Comparison of ENCODE assay signal across 16 mouse cellular contexts in genomic region chr2:129818868-129819267, GRCm38 (mm10). TPM values are rescaled to one million over a fixed set of nuclear protein-coding genes. Genes with fewer than 3 reads are reported as not detected.
DNase-seq lines count a peak whose midpoint lies in the region; ATAC-seq and TF ChIP-seq lines count a peak whose summit lies in the region.
"Had no signal": no experiment of that assay in that cellular context is flagged by ENCODE, and none has a peak within 500 bp of the region (broad histone marks: within the 10 kb centered on the region; RNA-seq: fewer than 3 reads in every experiment).

No protein-coding gene starts in this region.

- DNase-seq in adrenal gland, adult (ENCODE audit: inconsistent age in 2 of 2, low spot score in 1 of 2) = peak; percentile 33 to 52
- no peak for DNase-seq in adrenal gland, postnatal 25 days
- no peak for DNase-seq in heart, adult 2 months
- DNase-seq in heart, postnatal 25 days (ENCODE audit: low spot score) = no peak
- DNase-seq in right cerebral cortex, postnatal 4 days = no peak
- no peak for DNase-seq in urinary bladder, postnatal 36 days (ENCODE audit: low spot score in 2 of 2)
- DNase-seq: embryo, embryonic 11 days; gastrocnemius, postnatal 36 days; kidney, adult 2 months; lung, postnatal 4 days had no signal

- WGBS in heart, adult 2 months = 39% methylated on average over 2 of the region's 2 CpGs
- 54% methylated on average over 2 of the region's 2 CpGs for WGBS in intestine, embryonic 15.5 days

- peak; percentile 58 for ATAC-seq in intestine, embryonic 15.5 days
- ATAC-seq: midbrain, embryonic 15.5 days had no signal

- H3K36me3 ChIP-seq in heart, adult 2 months (ENCODE audit: control insufficient read depth, insufficient read depth, low read length) = peaks cover 64% of the 10 kb centered on the region
- no peaks in the 10 kb centered on the region for H3K36me3 ChIP-seq in intestine, embryonic 15.5 days
- H3K36me3 ChIP-seq: midbrain, embryonic 15.5 days had no signal

- no peaks in the 10 kb centered on the region for H3K27me3 ChIP-seq in heart, adult 2 months (ENCODE audit: control insufficient read depth, insufficient read depth, low read length)
- no peaks in the 10 kb centered on the region for H3K27me3 ChIP-seq in intestine, embryonic 15.5 days (replicated peaks)
- H3K27me3 ChIP-seq: hindbrain, embryonic 13.5 days; limb, embryonic 12.5 days; midbrain, embryonic 15.5 days had no signal

- peaks cover 8% of the 10 kb centered on the region for H3K79me2 ChIP-seq in heart, adult 2 months (replicated peaks; ENCODE audit: control insufficient read depth, insufficient read depth, low read length)

- peaks cover 49% of the 10 kb centered on the region for H3K4me1 ChIP-seq in heart, adult 2 months (ENCODE audit: control insufficient read depth, insufficient read depth, low read length)
- peaks cover 47% of the 10 kb centered on the region for H3K4me1 ChIP-seq in brown adipose tissue, adult 24 weeks (ENCODE audit: control insufficient read depth, insufficient read depth, insufficient read length, low read length)
- 0 out of 2 replicates have a peak, but pooled peaks cover 3% of the 10 kb centered on the region for H3K4me1 ChIP-seq in intestine, embryonic 15.5 days (replicated peaks)
- H3K4me1 ChIP-seq: limb, embryonic 12.5 days; midbrain, embryonic 15.5 days had no signal

- H3K27ac ChIP-seq in heart, adult 2 months = peak overlapping the region; percentile 51
- peak overlapping the region; percentile 72; the same call in 1 of the 2 replicates for H3K27ac ChIP-seq in brown adipose tissue, adult 24 weeks (replicated peaks; ENCODE audit: low read depth, low read length)
- no peak overlapping the region for H3K27ac ChIP-seq in intestine, embryonic 15.5 days
- H3K27ac ChIP-seq: hindbrain, embryonic 13.5 days; limb, embryonic 12.5 days; midbrain, embryonic 15.5 days had no signal

- TF ChIP-seq CTCF in heart, adult 2 months (IDR thresholded peaks at IDR 0.05) = no peak

- no peaks in the 10 kb centered on the region for H3K9me3 ChIP-seq in intestine, embryonic 15.5 days
- H3K9me3 ChIP-seq: hindbrain, embryonic 13.5 days; limb, embryonic 12.5 days; midbrain, embryonic 15.5 days had no signal

- no peak for TF ChIP-seq POLR2A in heart, adult 2 months (IDR thresholded peaks at IDR 0.05; ENCODE audit: insufficient read depth, low read depth, low read length)

- intact Hi-C loops in heart, adult 2 months (cut with DNase I) = no loop called here
- intact Hi-C loops in heart, postnatal 25 days (cut with DNase I) = loop anchor here (2.0 kb wide), 1 partner anchor 16 kb away; no protein-coding TSS in a partner anchor

- no peak for TF ChIP-seq EP300 in heart, adult 2 months (IDR thresholded peaks at IDR 0.05; ENCODE audit: insufficient read depth, low read depth, low read length)

- H3K9ac ChIP-seq in heart, adult 2 months (ENCODE audit: low read depth, low read length) = no peak overlapping the region
- no peak overlapping the region for H3K9ac ChIP-seq in intestine, embryonic 15.5 days
- H3K9ac ChIP-seq: hindbrain, embryonic 13.5 days; limb, embryonic 12.5 days; midbrain, embryonic 15.5 days had no signal

- no peak overlapping the region for H3K4me2 ChIP-seq in intestine, embryonic 15.5 days (replicated peaks)
- H3K4me2 ChIP-seq: hindbrain, embryonic 13.5 days; limb, embryonic 12.5 days; midbrain, embryonic 15.5 days had no signal

- H3K4me3 ChIP-seq in heart, adult 2 months = no peak overlapping the region
- H3K4me3 ChIP-seq in brown adipose tissue, adult 24 weeks (ENCODE audit: insufficient read depth, low read depth, low read length) = no peak overlapping the region
- H3K4me3 ChIP-seq in intestine, embryonic 15.5 days (replicated peaks) = no peak overlapping the region
- H3K4me3 ChIP-seq: erythroblast, embryonic 14.5 days; hindbrain, embryonic 13.5 days; limb, embryonic 12.5 days; midbrain, embryonic 15.5 days had no signal

RNA-seq across cellular contexts. Expression of gene Stk35, which starts 18.6 kb away (rescaled TPM):
- total RNA-seq in adrenal gland, postnatal 25 days (2021) = 25.9 and 31.7 TPM in 2 replicates
- total RNA-seq in heart, adult 2 months (2021) = 10 to 100 TPM; 10.9 to 18.4 TPM
- polyA plus RNA-seq in heart, adult 2 months (2012; rRNA removed) = 11.2 and 17.8 TPM in 2 replicates
- total RNA-seq in heart, postnatal 25 days (2021) = 10 to 100 TPM; 11.9 to 19.5 TPM
- 6.6 and 6.9 TPM in 2 replicates for polyA plus RNA-seq in brown adipose tissue, adult 24 weeks (2012; ENCODE audit: insufficient read depth, insufficient read length, missing spikeins)
- polyA plus RNA-seq in intestine, embryonic 15.5 days (2015; fragmentation: Nextera tagmentation; extraction: Ambion mirVana) = 7.8 and 8.8 TPM in 2 replicates

Comparison
In these comparisons a context has a peak if more than half of its experiments do, and no peak if none do; other contexts are left out.
1. DNase-seq: peak in adrenal gland, adult (2 of 2); none in adrenal gland, postnatal 25 days (single experiment), heart, adult 2 months (0 of 2), heart, postnatal 25 days (single experiment), right cerebral cortex, postnatal 4 days (single experiment) and urinary bladder, postnatal 36 days (0 of 2).